Mouse (Mus musculus) forebrain, embryonic 13.5 days (tissue): ENCODE measurements around the gene Tepp. TPM values are rescaled to one million over a fixed set of nuclear protein-coding genes. Genes with fewer than 3 reads are reported as not detected.

ENCODE experiments used
- ATAC-seq: fragments of 200-750 bp; cut with Nextera tagmentation; 2 replicates; pipeline ENCODE4 v1.8.0; 2017
- H3K27ac ChIP-seq: fragments of 300-500 bp; sonication (generic); 2 replicates; pipeline ENCODE4 v1.5.1; 2015; ENCODE audit warnings: inconsistent platforms, mild to moderate bottlenecking, moderate library complexity
- H3K27me3 ChIP-seq: fragments of 300-500 bp; sonication (generic); 2 replicates; pipeline ENCODE4 v1.6.1; 2015; ENCODE audit warnings: mild to moderate bottlenecking, inconsistent platforms
- H3K36me3 ChIP-seq: fragments of 300-500 bp; sonication (generic); 2 replicates; pipeline ENCODE4 v1.6.1; 2015; ENCODE audit warnings: mild to moderate bottlenecking, inconsistent platforms; ENCODE audit not compliant: poor library complexity, severe bottlenecking
- H3K4me1 ChIP-seq: fragments of 300-500 bp; sonication (generic); 2 replicates; pipeline ENCODE4 v1.6.1; 2015; ENCODE audit warnings: inconsistent platforms
- H3K4me2 ChIP-seq: fragments of 300-500 bp; sonication (generic); 2 replicates; pipeline ENCODE4 v1.6.1; 2015; ENCODE audit warnings: inconsistent platforms, mild to moderate bottlenecking, moderate library complexity
- H3K4me3 ChIP-seq: fragments of 300-500 bp; sonication (generic); 2 replicates; pipeline ENCODE4 v1.5.1; 2015; ENCODE audit warnings: mild to moderate bottlenecking, inconsistent platforms
- H3K9ac ChIP-seq: fragments of 300-500 bp; sonication (generic); 2 replicates; pipeline ENCODE4 v1.6.1; 2015; ENCODE audit warnings: mild to moderate bottlenecking, inconsistent platforms
- H3K9me3 ChIP-seq: fragments of 300-500 bp; sonication (generic); replicated peaks from 2 replicates; pipeline ENCODE4 v1.6.1; 2016; ENCODE audit warnings: inconsistent platforms
- WGBS: fragments of 180-500 bp; shearing (Covaris S2); methylation state at CpG from one replicate; pipeline ENCODE4 v1.1.7; 2015; 5-methylcytosine and 5-hydroxymethylcytosine counted together
- polyA plus RNA-seq: library from polyadenylated mRNA; unstranded; fragments of >200 nt; fragmentation: Nextera tagmentation; extraction: Ambion mirVana; gene quantifications from 2 replicates; pipeline ENCODE4 v1.2.1, GENCODE M21; 2015

Tepp gene
- polyA plus RNA-seq, 1 experiment from 2014 or later, result 0.39 TPM

GRCm38 (mm10) chr8:95352871-95353866, 42.8 kb downstream of the Tepp start:
- Histone ChIP-seq H3K36me3 (no peaks in the 10 kb centered on the region), H3K27me3 (no peaks in the 10 kb centered on the region), H3K9ac (peak overlapping the region; percentile 94), H3K9me3 (no peaks in the 10 kb centered on the region), H3K4me2 (peak overlapping the region; percentile 94), H3K27ac (peak overlapping the region; percentile 89), H3K4me3 (peak overlapping the region; percentile 85), H3K4me1 (peaks cover 54% of the 10 kb centered on the region)
- 2% methylated on average over 62 of the region's 62 CpGs for WGBS
- ATAC-seq, result peak; percentile 46

- Histone ChIP-seq H3K36me3 (no peaks in the 10 kb centered on the region), H3K27me3 (no peaks in the 10 kb centered on the region), H3K4me1 (peaks cover 53% of the 10 kb centered on the region), H3K9me3 (no peaks in the 10 kb centered on the region), H3K4me3 (no peak overlapping the region), H3K27ac (no peak overlapping the region), H3K9ac (no peak overlapping the region), H3K4me2 (peak overlapping the region; percentile 94)
- ATAC-seq, result no peak
- WGBS, result 89% methylated on average over 2 of the region's 2 CpGs
These were observed 44.2 kb downstream of the Tepp start for GRCm38 (mm10) chr8:95354606-95355005.

- Histone ChIP-seq H3K27ac (no peak overlapping the region), H3K9ac (0 out of 2 replicates have a peak overlapping the region, but pooled peaks have one; percentile 0), H3K27me3 (no peaks in the 10 kb centered on the region), H3K9me3 (peaks cover under 1% of the 10 kb centered on the region; the same call in 1 of the 2 replicates), H3K4me3 (no peak overlapping the region), H3K4me2 (no peak overlapping the region), H3K36me3 (no peaks in the 10 kb centered on the region), H3K4me1 (peaks cover 45% of the 10 kb centered on the region)
- 64% methylated on average over 8 of the region's 8 CpGs for WGBS
- ATAC-seq, result no peak
These were observed 48.4 kb downstream of the Tepp start for GRCm38 (mm10) chr8:95358550-95359411.

GRCm38 (mm10) chr8:95360181-95361015, 50.0 kb downstream of the Tepp start:
- H3K4me2 ChIP-seq, result no peak overlapping the region
- H3K4me1 ChIP-seq, result peaks cover 31% of the 10 kb centered on the region
- peak overlapping the region; percentile 34 for H3K9ac ChIP-seq
- peaks cover 3% of the 10 kb centered on the region; the same call in 1 of the 2 replicates for H3K9me3 ChIP-seq
- 49% methylated on average over 7 of the region's 7 CpGs for WGBS
- H3K36me3 ChIP-seq, result no peaks in the 10 kb centered on the region
- H3K4me3 ChIP-seq, result no peak overlapping the region
- no peaks in the 10 kb centered on the region for H3K27me3 ChIP-seq
- peak overlapping the region; percentile 44 for H3K27ac ChIP-seq
- ATAC-seq, result no peak

GRCm38 (mm10) chr8:95361016-95361341, 50.6 kb downstream of the Tepp start:
- Histone ChIP-seq H3K9me3 (peaks cover 3% of the 10 kb centered on the region; the same call in 1 of the 2 replicates), H3K27ac (no peak overlapping the region), H3K4me2 (no peak overlapping the region), H3K4me1 (peaks cover 28% of the 10 kb centered on the region), H3K27me3 (no peaks in the 10 kb centered on the region), H3K36me3 (no peaks in the 10 kb centered on the region), H3K4me3 (no peak overlapping the region), H3K9ac (no peak overlapping the region)
- 79% methylated on average over 3 of the region's 3 CpGs for WGBS
- ATAC-seq, result no peak

GRCm38 (mm10) chr8:95362272-95362671, 51.9 kb downstream of the Tepp start:
- no peak overlapping the region for H3K27ac ChIP-seq
- H3K4me1 ChIP-seq, result peaks cover 25% of the 10 kb centered on the region
- no peak for ATAC-seq
- H3K36me3 ChIP-seq, result 0 out of 2 replicates have a peak, but pooled peaks cover 6% of the 10 kb centered on the region
- H3K27me3 ChIP-seq, result no peaks in the 10 kb centered on the region
- no peak overlapping the region for H3K9ac ChIP-seq
- H3K4me3 ChIP-seq, result no peak overlapping the region
- no peak overlapping the region for H3K4me2 ChIP-seq
- WGBS, result 80% methylated on average over 6 of the region's 6 CpGs
- peaks cover 3% of the 10 kb centered on the region; the same call in 1 of the 2 replicates for H3K9me3 ChIP-seq

GRCm38 (mm10) chr8:95363849-95364248, 53.5 kb downstream of the Tepp start:
- H3K9me3 ChIP-seq, result peaks cover 3% of the 10 kb centered on the region; the same call in 1 of the 2 replicates
- no peaks in the 10 kb centered on the region for H3K27me3 ChIP-seq
- H3K27ac ChIP-seq, result no peak overlapping the region
- peaks cover 19% of the 10 kb centered on the region for H3K4me1 ChIP-seq
- H3K4me3 ChIP-seq, result no peak overlapping the region
- H3K4me2 ChIP-seq, result no peak overlapping the region
- no peak overlapping the region for H3K9ac ChIP-seq
- no peak for ATAC-seq
- peaks cover 19% of the 10 kb centered on the region for H3K36me3 ChIP-seq
- 95% methylated on average over 2 of the region's 2 CpGs for WGBS

GRCm38 (mm10) chr8:95369581-95370326, 59.4 kb downstream of the Tepp start:
- H3K27me3 ChIP-seq, result no peaks in the 10 kb centered on the region
- no peak overlapping the region for H3K9ac ChIP-seq
- H3K4me2 ChIP-seq, result no peak overlapping the region
- H3K4me1 ChIP-seq, result no peaks in the 10 kb centered on the region
- H3K36me3 ChIP-seq, result peaks cover 67% of the 10 kb centered on the region
- 59% methylated on average over 20 of the region's 20 CpGs for WGBS
- H3K9me3 ChIP-seq, result no peaks in the 10 kb centered on the region
- no peak overlapping the region for H3K4me3 ChIP-seq
- ATAC-seq, result no peak
- H3K27ac ChIP-seq, result no peak overlapping the region

GRCm38 (mm10) chr8:95373389-95374002, 63.1 kb downstream of the Tepp start:
- Histone ChIP-seq H3K36me3 (peaks cover 52% of the 10 kb centered on the region), H3K4me2 (no peak overlapping the region), H3K9ac (no peak overlapping the region), H3K27ac (no peak overlapping the region), H3K9me3 (no peaks in the 10 kb centered on the region), H3K4me3 (no peak overlapping the region), H3K4me1 (0 out of 2 replicates have a peak, but pooled peaks cover 4% of the 10 kb centered on the region), H3K27me3 (no peaks in the 10 kb centered on the region)
- 81% methylated on average over 12 of the region's 12 CpGs for WGBS
- ATAC-seq, result no peak

GRCm38 (mm10) chr8:95374429-95374828, 64.1 kb downstream of the Tepp start:
- ATAC-seq, result no peak
- H3K36me3 ChIP-seq, result peaks cover 43% of the 10 kb centered on the region
- H3K4me2 ChIP-seq, result no peak overlapping the region
- H3K4me1 ChIP-seq, result 0 out of 2 replicates have a peak, but pooled peaks cover 4% of the 10 kb centered on the region
- no peaks in the 10 kb centered on the region for H3K27me3 ChIP-seq
- H3K9me3 ChIP-seq, result no peaks in the 10 kb centered on the region
- H3K9ac ChIP-seq, result no peak overlapping the region
- 81% methylated on average over 3 of the region's 3 CpGs for WGBS
- H3K4me3 ChIP-seq, result no peak overlapping the region
- no peak overlapping the region for H3K27ac ChIP-seq
